Mouse (Mus musculus) forebrain, embryonic 11.5 days (tissue): ENCODE measurements at regions not wholly inside any gene's neighbourhood (a gene's known extent, or its start where the extent isn't known, plus 50 kb on each side); places are given as distances from the start of the nearest gene placed in this dataset.

ENCODE experiments used
- ATAC-seq: fragments of 200-750 bp; cut with Nextera tagmentation; replicated peaks from 2 replicates; pipeline ENCODE4 v1.8.0; 2017; ENCODE audit warnings: moderate TSS enrichment; ENCODE audit not compliant: low FRiP score
- DNase-seq: peaks from one replicate; pipeline ENCODE4 v3.0.0-alpha.2; 2017; ENCODE audit warnings: low spot score
- H3K27ac ChIP-seq: fragments of 300-500 bp; sonication (generic); 2 replicates; pipeline ENCODE4 v1.5.1; 2014; ENCODE audit warnings: low read depth, low read length
- H3K27me3 ChIP-seq: fragments of 300-500 bp; sonication (generic); 2 replicates; pipeline ENCODE4 v1.6.1; 2014; ENCODE audit warnings: mild to moderate bottlenecking, low read length, mixed read lengths; ENCODE audit not compliant: control insufficient read depth, insufficient read depth
- H3K36me3 ChIP-seq: fragments of 300-500 bp; sonication (generic); 2 replicates; pipeline ENCODE4 v1.6.1; 2014; ENCODE audit warnings: mild to moderate bottlenecking, low read length, moderate library complexity, mixed read lengths; ENCODE audit not compliant: control insufficient read depth, insufficient read depth
- H3K4me1 ChIP-seq: fragments of 300-500 bp; sonication (generic); replicated peaks from 2 replicates; pipeline ENCODE4 v1.6.1; 2014; ENCODE audit warnings: low read length, mixed read lengths; ENCODE audit not compliant: control insufficient read depth, insufficient read depth
- H3K4me2 ChIP-seq: fragments of 300-500 bp; sonication (generic); 2 replicates; pipeline ENCODE4 v1.6.1; 2014; ENCODE audit warnings: low read depth, mild to moderate bottlenecking, low read length, moderate library complexity, mixed read lengths; ENCODE audit not compliant: severe bottlenecking
- H3K4me3 ChIP-seq: fragments of 300-500 bp; sonication (generic); 2 replicates; pipeline ENCODE4 v1.5.1; 2014; ENCODE audit warnings: low read depth, low read length
- H3K9ac ChIP-seq: fragments of 300-500 bp; sonication (generic); 2 replicates; pipeline ENCODE4 v1.6.1; 2014; ENCODE audit warnings: low read length
- H3K9me3 ChIP-seq: fragments of 300-500 bp; sonication (generic); 2 replicates; pipeline ENCODE4 v1.6.1; 2016; ENCODE audit warnings: low read length, mixed read lengths; ENCODE audit not compliant: control insufficient read depth
- WGBS: fragments of 180-500 bp; shearing (Covaris S2); extraction: QIAGEN DNeasy Blood & Tissue Kit; methylation state at CpG from one replicate; pipeline ENCODE4 v1.1.7; 2014; 5-methylcytosine and 5-hydroxymethylcytosine counted together

DNA sequence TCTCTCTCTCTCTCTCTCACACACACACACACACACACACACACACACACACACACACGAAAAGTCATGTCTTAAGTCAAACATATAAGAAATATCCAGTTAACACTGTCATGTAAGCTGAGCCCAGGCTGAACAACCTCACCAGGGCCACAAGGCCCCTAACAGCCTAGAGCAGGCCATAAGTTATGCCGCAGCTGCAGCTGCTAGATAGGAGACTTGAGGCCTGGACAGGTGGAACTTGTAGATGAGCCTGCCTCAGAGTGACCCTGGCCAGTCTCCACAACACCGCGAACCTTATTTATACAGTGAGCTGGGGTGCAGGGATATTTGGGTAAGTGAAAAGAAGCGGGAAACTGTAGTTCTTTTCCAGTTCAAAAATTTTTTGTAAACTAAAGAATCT is 90.4 kb upstream of the Gpc1 start:
- Histone ChIP-seq H3K9ac (no peak overlapping the region), H3K4me3 (no peak overlapping the region), H3K9me3 (no peaks in the 10 kb centered on the region), H3K4me2 (no peak overlapping the region), H3K27me3 (no peaks in the 10 kb centered on the region), H3K4me1 (peaks cover 20% of the 10 kb centered on the region), H3K36me3 (no peaks in the 10 kb centered on the region), H3K27ac (no peak overlapping the region)
- 92% methylated on average over 5 of the region's 5 CpGs for WGBS
- ATAC-seq (no peak), DNase-seq (no peak)

DNA sequence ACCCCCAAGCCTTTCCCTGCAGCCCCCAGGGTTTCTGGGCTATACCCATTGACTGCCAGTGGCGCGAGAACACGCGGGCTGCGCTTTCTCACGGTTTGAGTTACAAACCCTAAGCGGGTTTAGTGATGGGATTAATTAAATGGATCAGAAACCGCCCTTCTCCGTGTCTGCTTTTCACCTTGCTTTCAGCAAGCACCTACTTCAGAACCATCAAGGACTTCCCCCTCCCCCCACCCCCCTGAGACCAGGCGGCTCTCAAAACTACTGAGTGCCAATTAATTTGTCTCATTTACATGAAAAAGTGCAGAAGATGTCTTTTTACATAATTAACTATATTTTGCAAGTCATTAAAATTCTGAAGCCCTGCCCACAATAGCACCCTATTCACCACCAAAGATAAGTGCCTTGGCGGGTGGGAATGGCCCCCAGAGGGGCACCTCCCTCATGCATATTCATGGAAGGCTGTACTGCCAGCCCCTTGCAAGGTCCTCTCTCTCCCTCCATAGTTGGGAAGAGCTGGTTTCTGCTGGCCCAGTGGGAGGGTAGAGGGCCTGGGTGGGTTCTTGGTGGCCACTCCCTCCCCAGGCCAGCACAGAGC is 89.1 kb upstream of the Otos start:
- WGBS, result 8% methylated on average over 11 of the region's 11 CpGs
- DNase-seq, result peak; percentile 89
- peaks cover 21% of the 10 kb centered on the region for H3K4me1 ChIP-seq
- H3K9ac ChIP-seq, result no peak overlapping the region; the same call in 1 of the 2 replicates
- peak overlapping the region; percentile 4; the same call in 1 of the 2 replicates for H3K4me3 ChIP-seq
- peak; percentile 96 for ATAC-seq
- peak overlapping the region; percentile 90 for H3K27ac ChIP-seq
- no peaks in the 10 kb centered on the region for H3K27me3 ChIP-seq
- H3K4me2 ChIP-seq, result peak overlapping the region; percentile 34
- no peaks in the 10 kb centered on the region for H3K9me3 ChIP-seq
- H3K36me3 ChIP-seq, result no peaks in the 10 kb centered on the region

DNA sequence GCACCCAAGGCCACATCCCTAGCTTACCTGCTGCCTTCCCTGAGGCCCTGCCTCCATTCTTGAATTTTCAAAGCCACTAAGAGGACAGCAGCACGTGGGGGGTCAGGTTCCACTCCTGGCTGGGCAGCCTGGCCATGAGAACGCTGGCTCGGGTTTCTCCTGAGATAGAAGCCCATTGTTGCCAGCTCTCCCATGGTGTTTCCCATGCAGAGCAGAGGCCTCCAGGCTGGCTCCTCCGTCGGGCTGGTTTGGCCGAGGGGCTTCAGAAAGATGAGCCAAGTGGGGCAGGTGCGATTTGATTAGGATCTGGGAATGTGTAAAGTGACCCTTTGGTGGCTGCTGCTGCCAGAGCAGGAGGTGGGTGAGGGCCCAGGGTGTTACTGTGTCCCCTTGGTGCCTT is 87.8 kb upstream of the Otos start:
- DNase-seq (peak; percentile 58), ATAC-seq (no peak)
- H3K4me2 ChIP-seq, result no peak overlapping the region
- peak overlapping the region; percentile 90 for H3K27ac ChIP-seq
- no peak overlapping the region for H3K4me3 ChIP-seq
- H3K36me3 ChIP-seq, result no peaks in the 10 kb centered on the region
- H3K4me1 ChIP-seq, result peaks cover 21% of the 10 kb centered on the region
- no peaks in the 10 kb centered on the region for H3K27me3 ChIP-seq
- WGBS, result 44% methylated on average over 7 of the region's 7 CpGs
- no peaks in the 10 kb centered on the region for H3K9me3 ChIP-seq
- H3K9ac ChIP-seq, result 0 out of 2 replicates have a peak overlapping the region, but pooled peaks have one; percentile 24

DNA sequence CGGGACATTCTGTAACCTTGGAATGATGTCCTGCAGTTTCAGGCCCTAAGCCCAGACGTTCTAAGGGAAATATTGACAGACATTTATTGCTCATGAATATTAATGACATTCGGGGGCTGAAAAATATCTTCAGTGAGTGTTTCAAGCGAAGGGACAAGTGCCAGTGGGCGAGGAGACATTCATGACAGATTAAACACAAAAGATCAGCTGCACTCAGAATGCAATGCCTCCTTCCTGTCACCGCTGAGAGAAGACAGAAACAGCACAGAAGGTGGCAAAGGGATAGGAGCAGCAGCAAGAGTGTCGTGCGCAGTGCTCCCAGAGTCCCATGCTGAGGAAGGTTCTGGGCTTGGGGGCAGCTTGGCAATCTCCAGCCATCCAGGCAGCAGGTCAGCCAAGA is 85.1 kb upstream of the Otos start:
- H3K4me1 ChIP-seq, result peaks cover 17% of the 10 kb centered on the region
- no peak overlapping the region for H3K4me2 ChIP-seq
- H3K9me3 ChIP-seq, result no peaks in the 10 kb centered on the region
- WGBS, result 57% methylated on average over 8 of the region's 8 CpGs
- no peak overlapping the region for H3K4me3 ChIP-seq
- no peak overlapping the region for H3K27ac ChIP-seq
- no peak overlapping the region; the same call in 1 of the 2 replicates for H3K9ac ChIP-seq
- no peaks in the 10 kb centered on the region for H3K27me3 ChIP-seq
- ATAC-seq, result no peak
- no peaks in the 10 kb centered on the region for H3K36me3 ChIP-seq
- DNase-seq, result no peak

GRCm38 (mm10) chr1:92731353-92732282 is 83.0 kb upstream of the Otos start:
- H3K4me1 ChIP-seq, result peaks cover 7% of the 10 kb centered on the region
- no peak overlapping the region for H3K9ac ChIP-seq
- ATAC-seq, result no peak
- no peaks in the 10 kb centered on the region for H3K9me3 ChIP-seq
- no peaks in the 10 kb centered on the region for H3K27me3 ChIP-seq
- H3K4me3 ChIP-seq, result no peak overlapping the region
- no peak overlapping the region for H3K27ac ChIP-seq
- no peaks in the 10 kb centered on the region for H3K36me3 ChIP-seq
- no peak for DNase-seq
- no peak overlapping the region for H3K4me2 ChIP-seq
- WGBS, result 90% methylated on average over 11 of the region's 11 CpGs

DNA sequence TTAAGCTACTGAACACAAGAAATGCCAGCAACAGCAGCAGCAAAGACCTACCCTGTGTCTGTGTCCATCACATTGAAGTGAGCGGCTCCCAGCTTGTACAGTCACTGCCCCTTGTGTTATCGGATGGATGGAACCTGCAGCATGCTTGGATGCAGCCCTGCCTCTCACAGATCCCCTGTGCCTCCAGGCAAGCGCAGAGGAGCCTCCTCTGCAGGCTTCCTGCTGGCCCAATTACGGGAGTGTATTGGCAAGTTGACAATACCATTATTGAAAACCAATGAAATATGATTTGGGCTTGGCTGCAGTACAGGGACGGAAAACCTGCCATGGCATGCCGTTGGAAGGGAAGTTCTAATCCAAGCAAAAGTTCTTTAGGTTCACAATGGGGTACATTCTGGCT is 81.9 kb upstream of the Otos start:
- Histone ChIP-seq H3K27ac (no peak overlapping the region), H3K36me3 (no peaks in the 10 kb centered on the region), H3K4me1 (no peaks in the 10 kb centered on the region; the same call in 1 of the 2 replicates), H3K4me3 (no peak overlapping the region), H3K9ac (no peak overlapping the region), H3K27me3 (no peaks in the 10 kb centered on the region), H3K9me3 (no peaks in the 10 kb centered on the region), H3K4me2 (no peak overlapping the region)
- ATAC-seq (no peak), DNase-seq (no peak)
- WGBS, result 61% methylated on average over 6 of the region's 6 CpGs

GRCm38 (mm10) chr1:92727961-92728360 is 79.3 kb upstream of the Otos start:
- no peak overlapping the region for H3K4me3 ChIP-seq
- H3K4me1 ChIP-seq, result no peaks in the 10 kb centered on the region
- no peak overlapping the region for H3K4me2 ChIP-seq
- no peak overlapping the region for H3K27ac ChIP-seq
- no peak overlapping the region for H3K9ac ChIP-seq
- no peak for DNase-seq
- H3K36me3 ChIP-seq, result no peaks in the 10 kb centered on the region
- WGBS, result 76% methylated on average over 4 of the region's 4 CpGs
- no peaks in the 10 kb centered on the region for H3K27me3 ChIP-seq
- no peak for ATAC-seq
- H3K9me3 ChIP-seq, result no peaks in the 10 kb centered on the region

- ATAC-seq (no peak), DNase-seq (no peak)
- 58% methylated on average over 6 of the region's 6 CpGs for WGBS
- no peaks in the 10 kb centered on the region for H3K36me3 ChIP-seq
- no peak overlapping the region for H3K4me2 ChIP-seq
- H3K4me1 ChIP-seq, result no peaks in the 10 kb centered on the region
- H3K27me3 ChIP-seq, result no peaks in the 10 kb centered on the region
- no peak overlapping the region for H3K9ac ChIP-seq
- H3K9me3 ChIP-seq, result no peaks in the 10 kb centered on the region
- H3K4me3 ChIP-seq, result no peak overlapping the region
- H3K27ac ChIP-seq, result no peak overlapping the region
Measured at GRCm38 (mm10) chr1:92727371-92727770, 78.7 kb upstream of the Otos start.
